Mouse (Mus musculus) stomach, embryonic 14.5 days (tissue): ENCODE results near the gene 4930550C14Rik. TPM values are rescaled to one million over a fixed set of nuclear protein-coding genes. Genes with fewer than 3 reads are reported as not detected.

ENCODE experiments used
- ATAC-seq: fragments of 200-750 bp; cut with Nextera tagmentation; 2 replicates; pipeline ENCODE4 v1.8.0; 2017; ENCODE audit warnings: low read depth, moderate TSS enrichment; ENCODE audit not compliant: insufficient number of reproducible peaks, insufficient read depth, low FRiP score
- H3K27ac ChIP-seq: fragments of 300-500 bp; sonication (generic); 2 replicates; pipeline ENCODE4 v1.5.1; 2014; ENCODE audit warnings: mild to moderate bottlenecking, low read length, moderate library complexity, mixed read lengths
- H3K27me3 ChIP-seq: fragments of 300-500 bp; sonication (generic); 2 replicates; pipeline ENCODE4 v1.6.1; 2014; ENCODE audit warnings: low read length, control low read depth, mixed read lengths; ENCODE audit not compliant: control insufficient read depth, insufficient read depth
- H3K36me3 ChIP-seq: fragments of 300-500 bp; sonication (generic); 2 replicates; pipeline ENCODE4 v1.6.1; 2014; ENCODE audit warnings: mild to moderate bottlenecking, control low read depth, low read length, moderate library complexity, mixed read lengths; ENCODE audit not compliant: control insufficient read depth, insufficient read depth
- H3K4me1 ChIP-seq: fragments of 300-500 bp; sonication (generic); 2 replicates; pipeline ENCODE4 v1.6.1; 2014; ENCODE audit warnings: low read length, control low read depth, mixed read lengths; ENCODE audit not compliant: control insufficient read depth, insufficient read depth
- H3K4me2 ChIP-seq: fragments of 300-500 bp; sonication (generic); replicated peaks from 2 replicates; pipeline ENCODE4 v1.6.1; 2014; ENCODE audit warnings: low read depth, low read length, control low read depth
- H3K4me3 ChIP-seq: fragments of 300-500 bp; sonication (generic); 2 replicates; pipeline ENCODE4 v1.5.1; 2014; ENCODE audit warnings: low read depth, low read length, control low read depth
- H3K9ac ChIP-seq: fragments of 300-500 bp; sonication (generic); replicated peaks from 2 replicates; pipeline ENCODE4 v1.6.1; 2014; ENCODE audit warnings: low read depth, mild to moderate bottlenecking, control low read depth, low read length, moderate library complexity, mixed read lengths
- H3K9me3 ChIP-seq: fragments of 300-500 bp; sonication (generic); 2 replicates; pipeline ENCODE4 v1.6.1; 2016; ENCODE audit warnings: low read depth, low read length, control low read depth; ENCODE audit not compliant: control insufficient read depth
- WGBS: fragments of 180-500 bp; shearing (Covaris S2); extraction: QIAGEN DNeasy Blood & Tissue Kit; methylation state at CpG from one replicate; pipeline ENCODE4 v1.1.7; 2014; 5-methylcytosine and 5-hydroxymethylcytosine counted together
- microRNA-seq: library from miRNA; unstranded; fragments of <30 nt; microRNA quantifications from one replicate; pipeline ENCODE4, GENCODE M21; 2016
- polyA plus RNA-seq: library from polyadenylated mRNA; unstranded; fragments of >200 nt; fragmentation: Nextera tagmentation; extraction: Ambion mirVana; gene quantifications from 2 replicates; pipeline ENCODE4 v1.2.1, GENCODE M21; 2014

4930550C14Rik gene
- polyA plus RNA-seq, 1 experiment from 2014 or later: 0.61 TPM

DNA sequence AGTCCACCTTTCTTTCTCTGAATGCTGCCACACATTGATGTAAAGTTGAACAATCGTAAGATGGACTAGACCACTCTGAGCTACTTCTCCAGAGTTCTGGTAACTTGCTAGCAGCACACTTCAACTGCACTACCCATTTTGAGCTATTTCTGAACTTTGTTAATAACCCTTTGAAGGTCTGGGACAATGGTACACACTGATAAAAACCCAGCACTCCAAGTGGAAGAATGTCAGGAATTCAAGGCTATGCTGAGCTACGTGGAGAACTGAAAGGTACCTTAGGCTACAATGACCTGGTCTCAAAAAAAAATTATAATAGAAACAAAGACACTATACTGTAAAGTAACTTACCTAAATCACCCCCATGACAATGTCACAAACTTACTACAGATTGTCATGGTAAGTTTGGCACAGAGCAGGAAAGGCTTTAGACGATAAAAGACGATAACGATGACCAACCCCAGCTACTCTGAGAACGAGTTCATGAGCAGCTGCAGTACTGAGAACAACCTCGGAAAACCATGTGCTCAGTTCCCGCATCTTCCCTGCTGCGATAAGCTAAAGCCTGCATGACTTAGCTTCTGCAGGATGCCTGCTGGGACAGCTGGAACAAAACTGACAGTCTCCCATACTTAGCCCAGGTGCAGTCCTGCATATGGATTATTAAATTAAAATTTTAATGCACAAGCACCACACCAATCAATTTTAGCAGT is 70.8 kb downstream of the 4930550C14Rik start:
- Histone ChIP-seq H3K4me2 (no peak overlapping the region), H3K4me3 (no peak overlapping the region)

More for the DNA sequence above, 70.8 kb downstream of the 4930550C14Rik start:
- H3K9me3 ChIP-seq: no peaks in the 10 kb centered on the region
- no peak for ATAC-seq
- 71% methylated on average over 9 of the region's 9 CpGs for WGBS
- H3K9ac ChIP-seq: no peak overlapping the region
- H3K27ac ChIP-seq: no peak overlapping the region
- peaks cover 5% of the 10 kb centered on the region; the same call in 1 of the 2 replicates for H3K36me3 ChIP-seq
- no peaks in the 10 kb centered on the region for H3K4me1 ChIP-seq
- no peaks in the 10 kb centered on the region for H3K27me3 ChIP-seq

Small RNA genes lying within 50 kb of the gene (microRNA-seq; reads per million reads assigned to microRNA genes)
- gene Mir130c: not detected

Other genes with a start within 250 kb of the 4930550C14Rik start
- 27.1 and 29.2 TPM in 2 replicates for gene Ddx10, start 154.3 kb upstream of the 4930550C14Rik start, polyA plus RNA-seq
- gene Exph5, start 100.7 kb upstream of the 4930550C14Rik start, polyA plus RNA-seq: 14.7 and 15.5 TPM in 2 replicates
- 29.5 and 34.3 TPM in 2 replicates for gene Kdelc2, start 18.3 kb upstream of the 4930550C14Rik start, polyA plus RNA-seq
- 20.5 and 25.5 TPM in 2 replicates for gene Atm, start 134.4 kb downstream of the 4930550C14Rik start, polyA plus RNA-seq
- 24.4 and 26.4 TPM in 2 replicates for gene Npat, start 134.7 kb downstream of the 4930550C14Rik start, polyA plus RNA-seq
- 114 and 116 TPM in 2 replicates for gene Acat1, start 208.1 kb downstream of the 4930550C14Rik start, polyA plus RNA-seq